29 mouse cellular contexts compared by ENCODE assay signal in the genomic region with DNA sequence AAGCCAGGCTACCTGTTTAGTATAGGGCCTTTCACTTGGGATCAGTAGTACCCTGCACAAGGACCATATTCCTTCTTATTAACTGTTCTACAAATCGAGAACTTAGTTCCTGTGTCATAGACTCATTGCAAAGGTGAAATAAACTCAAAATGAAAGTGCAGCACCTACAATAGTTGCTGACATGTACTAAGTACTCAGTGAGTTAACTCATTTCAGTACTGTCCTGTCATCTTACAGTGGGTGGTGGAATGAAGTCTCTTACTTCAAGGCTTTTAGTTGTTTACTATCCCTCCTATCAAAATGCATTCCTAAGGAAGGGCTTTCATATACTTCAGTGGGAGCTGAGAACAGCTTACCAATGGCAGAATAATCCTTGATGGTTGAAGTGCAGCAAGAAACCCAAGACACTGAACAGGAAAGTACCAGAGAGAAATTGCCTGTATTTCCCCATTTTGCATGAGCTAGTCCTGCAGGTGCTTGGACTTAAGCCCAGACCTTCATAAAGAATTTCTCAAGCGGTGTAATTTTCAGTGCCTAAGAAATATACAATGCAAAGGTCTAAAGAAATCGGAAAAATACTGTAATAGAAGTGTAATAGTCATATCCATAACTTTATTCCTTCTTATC.
"Had no signal": no experiment of that assay in that cellular context is flagged by ENCODE, and none has a peak within 500 bp of the region (broad histone marks: within the 10 kb centered on the region; RNA-seq: fewer than 3 reads in every experiment).

No protein-coding gene starts in this region.

- H3K9me3 ChIP-seq: heart, embryonic 13.5 days; heart, embryonic 15.5 days; hindbrain, embryonic 10.5 days; hindbrain, embryonic 12.5 days; kidney, embryonic 15.5 days; limb, embryonic 10.5 days; limb, embryonic 12.5 days; liver, embryonic 13.5 days; liver, embryonic 15.5 days had no signal

- H3K27me3 ChIP-seq: heart, embryonic 13.5 days; heart, embryonic 15.5 days; hindbrain, embryonic 12.5 days; kidney, embryonic 15.5 days; limb, embryonic 12.5 days; liver, embryonic 13.5 days; liver, embryonic 15.5 days had no signal

- ATAC-seq: hindbrain, embryonic 16.5 days; intestine, embryonic 16.5 days had no signal

- H3K4me1 ChIP-seq: heart, embryonic 13.5 days; heart, embryonic 15.5 days; hindbrain, embryonic 10.5 days; hindbrain, embryonic 12.5 days; kidney, embryonic 15.5 days; limb, embryonic 10.5 days; limb, embryonic 12.5 days; liver, embryonic 13.5 days; liver, embryonic 15.5 days had no signal

- DNase-seq: gastrocnemius, postnatal 14 days; gastrocnemius, postnatal 36 days; heart, adult 11 months; heart, adult 2 months; heart, postnatal 14 days; heart, postnatal 36 days; kidney, adult 11 months; kidney, adult 2 months; kidney, adult 9 months; kidney, postnatal 14 days; kidney, postnatal 4 days; liver; liver, embryonic 13.5 days had no signal

- H3K9ac ChIP-seq: heart, embryonic 13.5 days; heart, embryonic 15.5 days; hindbrain, embryonic 12.5 days; hindbrain, embryonic 14.5 days; kidney, embryonic 15.5 days; limb, embryonic 12.5 days; liver, embryonic 13.5 days; liver, embryonic 15.5 days had no signal

- H3K36me3 ChIP-seq: heart, embryonic 13.5 days; heart, embryonic 15.5 days; hindbrain, embryonic 10.5 days; hindbrain, embryonic 12.5 days; kidney, embryonic 15.5 days; limb, embryonic 10.5 days; limb, embryonic 12.5 days; liver, embryonic 13.5 days; liver, embryonic 15.5 days had no signal

- H3K4me2 ChIP-seq: heart, embryonic 11.5 days; heart, embryonic 13.5 days; heart, embryonic 15.5 days; hindbrain, embryonic 12.5 days; hindbrain, embryonic 14.5 days; kidney, embryonic 15.5 days; limb, embryonic 12.5 days; liver, embryonic 11.5 days; liver, embryonic 13.5 days; liver, embryonic 15.5 days had no signal

- H3K27ac ChIP-seq: heart, adult 2 months; heart, embryonic 13.5 days; heart, embryonic 15.5 days; hindbrain, embryonic 10.5 days; hindbrain, embryonic 12.5 days; hindbrain, embryonic 14.5 days; kidney, embryonic 15.5 days; kidney, postnatal 0 days; layer of hippocampus, adult 2 months; left cerebral cortex, adult 2 months; limb, embryonic 10.5 days; limb, embryonic 12.5 days; liver, embryonic 13.5 days; liver, embryonic 15.5 days had no signal

- H3K4me3 ChIP-seq: heart, adult 2 months; heart, embryonic 13.5 days; heart, embryonic 15.5 days; hindbrain, embryonic 10.5 days; hindbrain, embryonic 12.5 days; kidney, embryonic 15.5 days; layer of hippocampus, adult 2 months; left cerebral cortex, adult 2 months; limb, embryonic 10.5 days; limb, embryonic 12.5 days; liver, embryonic 13.5 days; liver, embryonic 15.5 days had no signal
